Mouse (Mus musculus) kidney, adult 18-20 months (tissue): ENCODE results near the gene Dact3.

Experiments
- DNase-seq: peaks from one replicate; pipeline ENCODE4 v3.0.0; 2021

Dact3 gene

GRCm38 (mm10) chr7:16918014-16918413, 42.9 kb downstream of the Dact3 start:
- no peak for DNase-seq

- DNase-seq = no peak
Measured at GRCm38 (mm10) chr7:16918670-16919069, 43.6 kb downstream of the Dact3 start.

- DNase-seq = no peak
Measured at GRCm38 (mm10) chr7:16919395-16920149, 44.5 kb downstream of the Dact3 start.

GRCm38 (mm10) chr7:16920150-16920579, 45.0 kb downstream of the Dact3 start:
- no peak for DNase-seq

GRCm38 (mm10) chr7:16920818-16921791, 46.0 kb downstream of the Dact3 start:
- DNase-seq = peak; percentile 36

GRCm38 (mm10) chr7:16921881-16922335, 46.8 kb downstream of the Dact3 start:
- peak; percentile 58 for DNase-seq

GRCm38 (mm10) chr7:16922360-16922973, 47.4 kb downstream of the Dact3 start:
- DNase-seq = peak; percentile 38

- DNase-seq = no peak
Measured at GRCm38 (mm10) chr7:16923283-16924036, 48.3 kb downstream of the Dact3 start.

- peak; percentile 100 for DNase-seq
Measured at GRCm38 (mm10) chr7:16924037-16924834, 49.1 kb downstream of the Dact3 start, which contains the start of gene Calm3. Gene Calm3, minus strand, starts transcription at chr7:16924114.

GRCm38 (mm10) chr7:16928341-16928740, 53.2 kb downstream of the Dact3 start:
- no peak for DNase-seq

GRCm38 (mm10) chr7:16930850-16931249, 55.7 kb downstream of the Dact3 start:
- DNase-seq = peak; percentile 78

- peak; percentile 86 for DNase-seq
Measured at GRCm38 (mm10) chr7:16931968-16932627, 57.0 kb downstream of the Dact3 start.

- DNase-seq = peak; percentile 55
Measured at GRCm38 (mm10) chr7:16932704-16933577, 57.8 kb downstream of the Dact3 start.
